Comparison of ENCODE assay signal across 13 mouse cellular contexts in genomic region chr4:125814311-125814710, GRCm38 (mm10).
A peak's percentile ranks its signal among the peaks of the same experiment; 100 is the strongest.
DNase-seq lines count a peak whose midpoint lies in the region; ATAC-seq and TF ChIP-seq lines count a peak whose summit lies in the region.
"Had no signal": no experiment of that assay in that cellular context is flagged by ENCODE, and none has a peak within 500 bp of the region (broad histone marks: within the 10 kb centered on the region; RNA-seq: fewer than 3 reads in every experiment).

No protein-coding gene starts in this region.

- H3K27ac ChIP-seq in testis, adult 2 months (ENCODE audit: control insufficient read depth, insufficient read depth, low read depth, low read length) = no peak overlapping the region
- no peak overlapping the region for H3K27ac ChIP-seq in kidney, embryonic 16.5 days (ENCODE audit: low read length)
- no peak overlapping the region for H3K27ac ChIP-seq in embryonic facial prominence, embryonic 10.5 days (replicated peaks)
- no peak overlapping the region for H3K27ac ChIP-seq in liver, embryonic 12.5 days
- H3K27ac ChIP-seq: embryonic facial prominence, embryonic 15.5 days had no signal

- H3K4me2 ChIP-seq in kidney, embryonic 16.5 days (replicated peaks; ENCODE audit: low read depth, low read length) = no peak overlapping the region
- no peak overlapping the region for H3K4me2 ChIP-seq in liver, embryonic 12.5 days
- H3K4me2 ChIP-seq: embryonic facial prominence, embryonic 15.5 days; lung, embryonic 14.5 days had no signal

- peak overlapping the region; percentile 63 for H3K4me3 ChIP-seq in testis, adult 2 months (ENCODE audit: control insufficient read depth, low read depth, low read length)
- no peak overlapping the region for H3K4me3 ChIP-seq in kidney, embryonic 16.5 days (ENCODE audit: low read length)
- no peak overlapping the region for H3K4me3 ChIP-seq in embryonic facial prominence, embryonic 10.5 days
- H3K4me3 ChIP-seq in liver, embryonic 12.5 days = no peak overlapping the region
- H3K4me3 ChIP-seq: embryonic facial prominence, embryonic 15.5 days had no signal

- no peaks in the 10 kb centered on the region for H3K4me1 ChIP-seq in testis, adult 2 months (ENCODE audit: control insufficient read depth, insufficient read depth, low read length)
- peaks cover 2% of the 10 kb centered on the region for H3K4me1 ChIP-seq in kidney, embryonic 16.5 days (ENCODE audit: insufficient read depth, low read length)
- H3K4me1 ChIP-seq in embryonic facial prominence, embryonic 10.5 days = peaks cover 12% of the 10 kb centered on the region
- H3K4me1 ChIP-seq in liver, embryonic 12.5 days = no peaks in the 10 kb centered on the region

- H3K36me3 ChIP-seq in testis, adult 2 months (ENCODE audit: control insufficient read depth, insufficient read depth, low read length) = no peaks in the 10 kb centered on the region
- no peaks in the 10 kb centered on the region for H3K36me3 ChIP-seq in kidney, embryonic 16.5 days (ENCODE audit: insufficient read depth, low read length)
- no peaks in the 10 kb centered on the region for H3K36me3 ChIP-seq in embryonic facial prominence, embryonic 10.5 days (replicated peaks)
- no peaks in the 10 kb centered on the region for H3K36me3 ChIP-seq in liver, embryonic 12.5 days
- H3K36me3 ChIP-seq: embryonic facial prominence, embryonic 15.5 days had no signal

- H3K27me3 ChIP-seq in testis, adult 2 months (ENCODE audit: control insufficient read depth, insufficient read depth, low read length) = no peaks in the 10 kb centered on the region
- H3K27me3 ChIP-seq in kidney, embryonic 16.5 days (ENCODE audit: insufficient read depth, low read length) = peaks cover 15% of the 10 kb centered on the region
- peaks cover 9% of the 10 kb centered on the region for H3K27me3 ChIP-seq in embryonic facial prominence, embryonic 10.5 days (replicated peaks; ENCODE audit: low read depth, poor library complexity, severe bottlenecking)
- H3K27me3 ChIP-seq in liver, embryonic 12.5 days (replicated peaks) = no peaks in the 10 kb centered on the region
- H3K27me3 ChIP-seq: embryonic facial prominence, embryonic 15.5 days had no signal

- 72% methylated on average over 12 of the region's 12 CpGs for WGBS in kidney, embryonic 16.5 days
- WGBS in embryonic facial prominence, embryonic 10.5 days = 88% methylated on average over 12 of the region's 12 CpGs
- 66% methylated on average over 12 of the region's 12 CpGs for WGBS in liver, embryonic 12.5 days (ENCODE audit: insufficient replicate concordance)

- H3K9ac ChIP-seq in kidney, embryonic 16.5 days (replicated peaks; ENCODE audit: low read length) = no peak overlapping the region
- H3K9ac ChIP-seq in liver, embryonic 12.5 days = no peak overlapping the region
- H3K9ac ChIP-seq: embryonic facial prominence, embryonic 15.5 days; lung, embryonic 14.5 days had no signal

- ATAC-seq in kidney, embryonic 16.5 days (ENCODE audit: low FRiP score, low TSS enrichment) = no peak
- ATAC-seq in liver, embryonic 12.5 days = no peak

- no peak for TF ChIP-seq CTCF in testis, adult 2 months (IDR thresholded peaks at IDR 0.05; ENCODE audit: control insufficient read depth, insufficient read depth, insufficient replicate concordance, low read depth, low read length)

- no peak for TF ChIP-seq POLR2A in testis, adult 2 months (IDR thresholded peaks at IDR 0.05; ENCODE audit: control insufficient read depth, low read depth, low read length)

- DNase-seq in cerebellum, postnatal 10 days = peak; percentile 49 to 62
- no peak for DNase-seq in cerebellum, adult 8-10 months
- no peak for DNase-seq in testis, postnatal 10 days (ENCODE audit: low spot score)
- peak; percentile 77 to 91 for DNase-seq in left cerebral cortex, adult 9 months (ENCODE audit: low spot score in 2 of 2)
- no peak for DNase-seq in embryonic facial prominence, embryonic 10.5 days (ENCODE audit: low spot score)
- DNase-seq: heart, adult 11 months; lung, embryonic 14.5 days; midbrain, embryonic 14.5 days; thymus, postnatal 4 days had no signal

- H3K9me3 ChIP-seq in kidney, embryonic 16.5 days (ENCODE audit: low read length) = no peaks in the 10 kb centered on the region
- no peaks in the 10 kb centered on the region for H3K9me3 ChIP-seq in embryonic facial prominence, embryonic 10.5 days
- no peaks in the 10 kb centered on the region for H3K9me3 ChIP-seq in liver, embryonic 12.5 days (replicated peaks)
- H3K9me3 ChIP-seq: embryonic facial prominence, embryonic 15.5 days had no signal

Comparison
In these comparisons a context has a peak if more than half of its experiments do, and no peak if none do; other contexts are left out.
1. DNase-seq: peak in cerebellum, postnatal 10 days (2 of 2) and left cerebral cortex, adult 9 months (2 of 2); none in cerebellum, adult 8-10 months (single experiment), testis, postnatal 10 days (single experiment) and embryonic facial prominence, embryonic 10.5 days (single experiment).